Mouse (Mus musculus): ENCODE measurements around the gene Etnk2.

Etnk2 gene

GRCm38 (mm10) chr1:133417113-133417512 is 53.7 kb downstream of the Etnk2 start:
- DNase-seq (ENCODE audit: inconsistent ontology term), result no peak

GRCm38 (mm10) chr1:133417539-133417938 is 54.2 kb downstream of the Etnk2 start:
- no peak for DNase-seq (ENCODE audit: inconsistent ontology term)

- DNase-seq (ENCODE audit: inconsistent ontology term), result peak; percentile 81
Observed at GRCm38 (mm10) chr1:133418164-133418800, 54.9 kb downstream of the Etnk2 start.

GRCm38 (mm10) chr1:133419178-133419834 is 55.9 kb downstream of the Etnk2 start:
- no peak for DNase-seq (ENCODE audit: inconsistent ontology term)

GRCm38 (mm10) chr1:133420491-133420890 is 57.1 kb downstream of the Etnk2 start:
- no peak for DNase-seq (ENCODE audit: inconsistent ontology term)

- no peak for DNase-seq (ENCODE audit: inconsistent ontology term)
Observed at GRCm38 (mm10) chr1:133421061-133421460, 57.7 kb downstream of the Etnk2 start.

GRCm38 (mm10) chr1:133421975-133422570 is 58.7 kb downstream of the Etnk2 start:
- DNase-seq (ENCODE audit: inconsistent ontology term), result no peak

- DNase-seq (ENCODE audit: inconsistent ontology term), result peak; percentile 47
Observed at GRCm38 (mm10) chr1:133422615-133423161, 59.3 kb downstream of the Etnk2 start.

GRCm38 (mm10) chr1:133423166-133423542 is 59.8 kb downstream of the Etnk2 start:
- DNase-seq (ENCODE audit: inconsistent ontology term), result peak; percentile 42

- DNase-seq (ENCODE audit: inconsistent ontology term), result peak; percentile 74
Observed at GRCm38 (mm10) chr1:133423543-133424480, 60.4 kb downstream of the Etnk2 start, which contains the start of gene Sox13. Sox13 (minus strand) TSS chr1:133424377.

GRCm38 (mm10) chr1:133424547-133425140 is 61.3 kb downstream of the Etnk2 start:
- peak; percentile 10 for DNase-seq (ENCODE audit: inconsistent ontology term)

All from Muller cell, postnatal 12 days (primary cell).